Mouse (Mus musculus): Measurements from ENCODE around the gene Prr12. TPM values are rescaled to one million over a fixed set of nuclear protein-coding genes. Genes with fewer than 3 reads are reported as not detected.

The Prr12 gene
- polyA plus RNA-seq, 1 experiment, result not detected

- H3K4me1 ChIP-seq (ENCODE audit: control insufficient read depth, insufficient read depth, low read length), result peaks cover 14% of the 10 kb centered on the region
- TF ChIP-seq CTCF (IDR thresholded peaks at IDR 0.05; ENCODE audit: insufficient read depth, low read depth, low read length) (no peak), POLR2A (IDR thresholded peaks at IDR 0.05; ENCODE audit: insufficient read depth, low read depth, low read length) (peak; percentile 25; the same call in 1 of the 2 replicates)
- H3K27ac ChIP-seq (ENCODE audit: insufficient read depth, low read depth, low read length), result 0 out of 2 replicates have a peak within 1 kb of the TSS, but pooled peaks have one; percentile 35
- WGBS, result 1% methylated on average over 69 of the region's 69 CpGs
- H3K4me3 ChIP-seq (ENCODE audit: insufficient read depth, low read depth, low read length), result peak within 1 kb of the TSS; percentile 77
Measured at GRCm38 (mm10) chr7:45015957-45016612, 36.6 kb downstream of the Prr12 start, which contains the start of gene Scaf1. Scaf1 (minus strand) TSS chr7:45016363.

DNA sequence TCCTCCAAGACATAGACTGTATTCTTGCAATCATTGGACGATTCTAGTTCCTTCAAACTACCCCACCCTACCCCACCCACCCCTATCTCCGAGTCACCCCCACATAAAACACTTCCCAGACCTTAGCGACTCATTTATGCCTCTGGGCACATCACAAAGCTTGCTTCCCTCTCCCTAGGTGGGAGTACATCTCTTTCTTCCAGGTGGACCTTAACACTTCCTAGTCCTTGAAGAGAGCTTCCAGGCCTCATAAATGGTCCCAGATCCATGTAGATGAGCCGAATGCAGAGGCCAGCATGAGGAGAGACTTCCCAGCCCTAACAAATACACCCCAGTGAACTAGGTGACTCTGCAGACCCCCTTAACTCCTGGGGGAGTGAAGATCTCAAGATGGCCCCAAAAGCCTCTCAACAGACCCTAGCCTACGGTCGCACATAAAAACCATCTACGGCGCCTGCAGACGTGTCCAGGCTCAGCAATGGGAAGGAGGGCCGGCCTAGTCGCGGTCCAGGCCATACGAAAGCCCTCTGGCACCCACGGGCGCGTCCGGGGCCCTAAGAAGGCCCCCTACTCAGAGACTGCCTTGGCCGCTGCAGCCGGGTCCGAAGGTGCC is 37.2 kb downstream of the Prr12 start:
- under 1% methylated on average over 20 of the region's 20 CpGs for WGBS
- TF ChIP-seq CTCF (IDR thresholded peaks at IDR 0.05; ENCODE audit: insufficient read depth, low read depth, low read length), result no peak
- no peak for TF ChIP-seq POLR2A (IDR thresholded peaks at IDR 0.05; ENCODE audit: insufficient read depth, low read depth, low read length)
- H3K4me1 ChIP-seq (ENCODE audit: control insufficient read depth, insufficient read depth, low read length), result peaks cover 14% of the 10 kb centered on the region
- peak overlapping the region; percentile 77 for H3K4me3 ChIP-seq (ENCODE audit: insufficient read depth, low read depth, low read length)
- H3K27ac ChIP-seq (ENCODE audit: insufficient read depth, low read depth, low read length), result 0 out of 2 replicates have a peak overlapping the region, but pooled peaks have one; percentile 35

GRCm38 (mm10) chr7:45014096-45014451 is 38.6 kb downstream of the Prr12 start:
- Histone ChIP-seq H3K27ac (ENCODE audit: insufficient read depth, low read depth, low read length) (no peak overlapping the region), H3K4me1 (ENCODE audit: control insufficient read depth, insufficient read depth, low read length) (peaks cover 11% of the 10 kb centered on the region), H3K4me3 (ENCODE audit: insufficient read depth, low read depth, low read length) (no peak overlapping the region)
- WGBS, result 96% methylated on average over 3 of the region's 3 CpGs
- TF ChIP-seq POLR2A (IDR thresholded peaks at IDR 0.05; ENCODE audit: insufficient read depth, low read depth, low read length) (no peak), CTCF (IDR thresholded peaks at IDR 0.05; ENCODE audit: insufficient read depth, low read depth, low read length) (no peak)

- WGBS, result 92% methylated on average over 16 of the region's 16 CpGs
- no peak for TF ChIP-seq POLR2A (IDR thresholded peaks at IDR 0.05; ENCODE audit: insufficient read depth, low read depth, low read length)
- TF ChIP-seq CTCF (IDR thresholded peaks at IDR 0.05; ENCODE audit: insufficient read depth, low read depth, low read length), result no peak
Measured at GRCm38 (mm10) chr7:45013366-45014095, 39.1 kb downstream of the Prr12 start.

GRCm38 (mm10) chr7:45012824-45013223 is 39.9 kb downstream of the Prr12 start:
- WGBS, result 84% methylated on average over 4 of the region's 4 CpGs
- TF ChIP-seq POLR2A (IDR thresholded peaks at IDR 0.05; ENCODE audit: insufficient read depth, low read depth, low read length) (no peak), CTCF (IDR thresholded peaks at IDR 0.05; ENCODE audit: insufficient read depth, low read depth, low read length) (no peak)

More at GRCm38 (mm10) chr7:45013366-45014095, 39.1 kb downstream of the Prr12 start:
- Histone ChIP-seq H3K4me3 (ENCODE audit: insufficient read depth, low read depth, low read length) (no peak overlapping the region), H3K27ac (ENCODE audit: insufficient read depth, low read depth, low read length) (no peak overlapping the region), H3K4me1 (ENCODE audit: control insufficient read depth, insufficient read depth, low read length) (peaks cover 10% of the 10 kb centered on the region)

DNA sequence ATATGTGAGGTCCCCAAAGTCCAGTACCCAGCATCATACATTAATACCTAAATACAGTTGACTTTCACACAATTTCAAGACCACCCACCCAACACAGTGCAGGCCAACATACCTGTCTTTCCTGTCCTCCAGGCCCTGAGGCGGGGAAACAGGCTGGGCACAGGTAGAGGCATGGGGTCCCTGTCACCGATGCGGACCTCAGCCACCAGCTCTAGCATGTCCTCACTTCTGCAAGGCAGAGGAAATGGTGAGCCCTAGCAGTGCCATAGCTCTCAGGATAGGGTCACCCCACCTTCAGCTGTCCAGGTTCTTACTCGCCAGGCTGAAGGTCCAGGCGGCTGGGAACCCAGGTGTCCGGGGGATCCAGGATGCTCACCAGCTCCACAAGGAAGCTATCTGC is 40.7 kb downstream of the Prr12 start:
- Histone ChIP-seq H3K27ac (ENCODE audit: insufficient read depth, low read depth, low read length) (no peak overlapping the region), H3K4me1 (ENCODE audit: control insufficient read depth, insufficient read depth, low read length) (peaks cover 8% of the 10 kb centered on the region), H3K4me3 (ENCODE audit: insufficient read depth, low read depth, low read length) (no peak overlapping the region)
- TF ChIP-seq POLR2A (IDR thresholded peaks at IDR 0.05; ENCODE audit: insufficient read depth, low read depth, low read length) (no peak), CTCF (IDR thresholded peaks at IDR 0.05; ENCODE audit: insufficient read depth, low read depth, low read length) (no peak)
- WGBS, result over 99% methylated on average over 6 of the region's 6 CpGs

More at GRCm38 (mm10) chr7:45012824-45013223, 39.9 kb downstream of the Prr12 start:
- H3K27ac ChIP-seq (ENCODE audit: insufficient read depth, low read depth, low read length), result no peak overlapping the region
- no peak overlapping the region for H3K4me3 ChIP-seq (ENCODE audit: insufficient read depth, low read depth, low read length)
- peaks cover 10% of the 10 kb centered on the region for H3K4me1 ChIP-seq (ENCODE audit: control insufficient read depth, insufficient read depth, low read length)

- Histone ChIP-seq H3K4me3 (ENCODE audit: insufficient read depth, low read depth, low read length) (no peak overlapping the region), H3K4me1 (ENCODE audit: control insufficient read depth, insufficient read depth, low read length) (peaks cover 3% of the 10 kb centered on the region; the same call in 1 of the 2 replicates), H3K27ac (ENCODE audit: insufficient read depth, low read depth, low read length) (no peak overlapping the region)
- 92% methylated on average over 19 of the region's 19 CpGs for WGBS
- no peak for TF ChIP-seq CTCF (IDR thresholded peaks at IDR 0.05; ENCODE audit: insufficient read depth, low read depth, low read length)
- no peak for TF ChIP-seq POLR2A (IDR thresholded peaks at IDR 0.05; ENCODE audit: insufficient read depth, low read depth, low read length)
Measured at GRCm38 (mm10) chr7:45008411-45008810, 44.3 kb downstream of the Prr12 start.

DNA sequence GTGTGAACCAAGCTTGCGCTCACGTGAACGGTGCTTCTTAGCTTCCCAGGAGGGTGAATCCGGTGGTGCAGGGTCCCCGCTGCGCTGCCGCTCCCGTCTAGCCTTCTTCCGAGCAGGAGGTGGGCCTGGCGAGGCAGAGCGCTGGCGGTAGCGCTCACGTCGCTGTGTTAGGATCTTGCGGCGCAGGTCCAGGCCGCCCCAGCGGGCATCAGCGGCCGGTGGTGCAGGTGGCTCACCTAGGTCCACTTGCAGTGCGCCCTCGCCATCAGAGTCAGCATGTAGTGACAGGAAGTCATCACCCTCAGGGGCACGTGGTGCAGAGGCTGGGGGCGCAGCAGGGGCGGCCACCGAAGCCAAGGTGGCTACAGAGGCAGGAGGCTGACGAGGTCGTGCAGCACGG is 44.8 kb downstream of the Prr12 start:
- no peak for TF ChIP-seq POLR2A (IDR thresholded peaks at IDR 0.05; ENCODE audit: insufficient read depth, low read depth, low read length)
- TF ChIP-seq CTCF (IDR thresholded peaks at IDR 0.05; ENCODE audit: insufficient read depth, low read depth, low read length), result no peak
- H3K27ac ChIP-seq (ENCODE audit: insufficient read depth, low read depth, low read length), result no peak overlapping the region
- peaks cover 3% of the 10 kb centered on the region; the same call in 1 of the 2 replicates for H3K4me1 ChIP-seq (ENCODE audit: control insufficient read depth, insufficient read depth, low read length)
- H3K4me3 ChIP-seq (ENCODE audit: insufficient read depth, low read depth, low read length), result no peak overlapping the region
- WGBS, result 96% methylated on average over 30 of the region's 30 CpGs
